Mouse (Mus musculus): ENCODE data around the gene Bptf. TPM values are rescaled to one million over a fixed set of nuclear protein-coding genes. Genes with fewer than 3 reads are reported as not detected.
"Not testable (repeated sequence)": the region's sequence is repeated elsewhere in the genome, so short reads cannot be mapped to it uniquely, and the experiment has no call there.

The Bptf gene
- polyA plus RNA-seq, 1 experiment from 2014 or later, result 23.9 TPM

- H3K4me2 ChIP-seq (ENCODE audit: low read length), result peak overlapping the region; percentile 77
- no peaks in the 10 kb centered on the region for H3K27me3 ChIP-seq (replicated peaks; ENCODE audit: control insufficient read depth, insufficient read depth, low read length)
- ATAC-seq, result no peak
- H3K36me3 ChIP-seq (ENCODE audit: control insufficient read depth, insufficient read depth, low read length), result no peaks in the 10 kb centered on the region
- peak overlapping the region; percentile 92 for H3K4me3 ChIP-seq (ENCODE audit: low read length)
- peaks cover 28% of the 10 kb centered on the region for H3K4me1 ChIP-seq (ENCODE audit: control insufficient read depth, insufficient read depth, low read depth, low read length)
- H3K27ac ChIP-seq (ENCODE audit: low read depth, low read length), result no peak overlapping the region
- H3K9me3 ChIP-seq (ENCODE audit: control insufficient read depth, low read length), result no peaks in the 10 kb centered on the region
- 25% methylated on average over 2 of the region's 2 CpGs for WGBS
- no peak overlapping the region for H3K9ac ChIP-seq (ENCODE audit: low read depth, low read length)
Measured at GRCm38 (mm10) chr11:107129641-107130040, 2.3 kb downstream of the Bptf start.

GRCm38 (mm10) chr11:107126716-107127115 is 5.2 kb downstream of the Bptf start:
- H3K4me2 ChIP-seq (ENCODE audit: low read length); H3K4me3 ChIP-seq (ENCODE audit: low read length); H3K27ac ChIP-seq (ENCODE audit: low read depth, low read length); H3K36me3 ChIP-seq (ENCODE audit: control insufficient read depth, insufficient read depth, low read length); H3K9ac ChIP-seq (ENCODE audit: low read depth, low read length); H3K9me3 ChIP-seq (ENCODE audit: control insufficient read depth, low read length); ATAC-seq; H3K27me3 ChIP-seq (replicated peaks; ENCODE audit: control insufficient read depth, insufficient read depth, low read length): not testable (repeated sequence)
- H3K4me1 ChIP-seq (ENCODE audit: control insufficient read depth, insufficient read depth, low read depth, low read length), result peaks cover 34% of the 10 kb centered on the region
- WGBS, result 88% methylated on average over 1 of the region's 2 CpGs

- Histone ChIP-seq H3K9ac (ENCODE audit: low read depth, low read length) (no peak overlapping the region), H3K36me3 (ENCODE audit: control insufficient read depth, insufficient read depth, low read length) (no peaks in the 10 kb centered on the region), H3K9me3 (ENCODE audit: control insufficient read depth, low read length) (no peaks in the 10 kb centered on the region), H3K27ac (ENCODE audit: low read depth, low read length) (no peak overlapping the region), H3K4me1 (ENCODE audit: control insufficient read depth, insufficient read depth, low read depth, low read length) (peaks cover 33% of the 10 kb centered on the region), H3K4me2 (ENCODE audit: low read length) (no peak overlapping the region), H3K27me3 (replicated peaks; ENCODE audit: control insufficient read depth, insufficient read depth, low read length) (no peaks in the 10 kb centered on the region), H3K4me3 (ENCODE audit: low read length) (no peak overlapping the region)
- 82% methylated on average over 4 of the region's 4 CpGs for WGBS
- ATAC-seq, result no peak
Measured at GRCm38 (mm10) chr11:107125011-107125410, 6.9 kb downstream of the Bptf start.

- Histone ChIP-seq H3K36me3 (ENCODE audit: control insufficient read depth, insufficient read depth, low read length) (no peaks in the 10 kb centered on the region), H3K4me3 (ENCODE audit: low read length) (no peak overlapping the region), H3K9me3 (ENCODE audit: control insufficient read depth, low read length) (no peaks in the 10 kb centered on the region), H3K27me3 (replicated peaks; ENCODE audit: control insufficient read depth, insufficient read depth, low read length) (no peaks in the 10 kb centered on the region), H3K27ac (ENCODE audit: low read depth, low read length) (no peak overlapping the region), H3K9ac (ENCODE audit: low read depth, low read length) (no peak overlapping the region), H3K4me2 (ENCODE audit: low read length) (peak overlapping the region; percentile 9), H3K4me1 (ENCODE audit: control insufficient read depth, insufficient read depth, low read depth, low read length) (peaks cover 26% of the 10 kb centered on the region)
- 20% methylated on average over 7 of the region's 7 CpGs for WGBS
- peak; percentile 46 for ATAC-seq
Measured at GRCm38 (mm10) chr11:107124327-107124731, 7.6 kb downstream of the Bptf start.

- Histone ChIP-seq H3K27ac (ENCODE audit: low read depth, low read length) (no peak overlapping the region), H3K4me1 (ENCODE audit: control insufficient read depth, insufficient read depth, low read depth, low read length) (peaks cover 5% of the 10 kb centered on the region), H3K9ac (ENCODE audit: low read depth, low read length) (no peak overlapping the region), H3K4me3 (ENCODE audit: low read length) (no peak overlapping the region), H3K4me2 (ENCODE audit: low read length) (no peak overlapping the region), H3K36me3 (ENCODE audit: control insufficient read depth, insufficient read depth, low read length) (no peaks in the 10 kb centered on the region), H3K27me3 (replicated peaks; ENCODE audit: control insufficient read depth, insufficient read depth, low read length) (no peaks in the 10 kb centered on the region), H3K9me3 (ENCODE audit: control insufficient read depth, low read length) (no peaks in the 10 kb centered on the region)
- 66% methylated on average over 12 of the region's 12 CpGs for WGBS
- no peak for ATAC-seq
Measured at GRCm38 (mm10) chr11:107117789-107118188, 14.1 kb downstream of the Bptf start.

GRCm38 (mm10) chr11:107113881-107114557 is 17.9 kb downstream of the Bptf start:
- WGBS, result 23% methylated on average over 10 of the region's 10 CpGs
- no peaks in the 10 kb centered on the region for H3K9me3 ChIP-seq (ENCODE audit: control insufficient read depth, low read length)
- ATAC-seq, result no peak

GRCm38 (mm10) chr11:107113112-107113511 is 18.8 kb downstream of the Bptf start:
- Histone ChIP-seq H3K27ac (ENCODE audit: low read depth, low read length) (no peak overlapping the region), H3K27me3 (replicated peaks; ENCODE audit: control insufficient read depth, insufficient read depth, low read length) (no peaks in the 10 kb centered on the region), H3K4me2 (ENCODE audit: low read length) (no peak overlapping the region), H3K4me3 (ENCODE audit: low read length) (no peak overlapping the region), H3K4me1 (ENCODE audit: control insufficient read depth, insufficient read depth, low read depth, low read length) (peaks cover 5% of the 10 kb centered on the region), H3K9ac (ENCODE audit: low read depth, low read length) (no peak overlapping the region), H3K9me3 (ENCODE audit: control insufficient read depth, low read length) (no peaks in the 10 kb centered on the region), H3K36me3 (ENCODE audit: control insufficient read depth, insufficient read depth, low read length) (peaks cover 4% of the 10 kb centered on the region)
- WGBS, result 67% methylated on average over 4 of the region's 4 CpGs
- 0 out of 2 replicates have a peak, but pooled peaks have one; percentile 35 for ATAC-seq

More at GRCm38 (mm10) chr11:107113881-107114557, 17.9 kb downstream of the Bptf start:
- no peak overlapping the region for H3K4me2 ChIP-seq (ENCODE audit: low read length)
- H3K4me1 ChIP-seq (ENCODE audit: control insufficient read depth, insufficient read depth, low read depth, low read length), result peaks cover 5% of the 10 kb centered on the region
- H3K4me3 ChIP-seq (ENCODE audit: low read length), result no peak overlapping the region
- H3K27me3 ChIP-seq (replicated peaks; ENCODE audit: control insufficient read depth, insufficient read depth, low read length), result no peaks in the 10 kb centered on the region
- no peak overlapping the region; the same call in 1 of the 2 replicates for H3K9ac ChIP-seq (ENCODE audit: low read depth, low read length)
- H3K27ac ChIP-seq (ENCODE audit: low read depth, low read length), result no peak overlapping the region
- H3K36me3 ChIP-seq (ENCODE audit: control insufficient read depth, insufficient read depth, low read length), result peaks cover 4% of the 10 kb centered on the region

GRCm38 (mm10) chr11:107109669-107110068 is 22.3 kb downstream of the Bptf start:
- 92% methylated on average over 8 of the region's 8 CpGs for WGBS
- no peak overlapping the region for H3K4me3 ChIP-seq (ENCODE audit: low read length)
- H3K9me3 ChIP-seq (ENCODE audit: control insufficient read depth, low read length), result no peaks in the 10 kb centered on the region
- peaks cover 4% of the 10 kb centered on the region for H3K36me3 ChIP-seq (ENCODE audit: control insufficient read depth, insufficient read depth, low read length)
- H3K27ac ChIP-seq (ENCODE audit: low read depth, low read length), result no peak overlapping the region
- ATAC-seq, result no peak
- peaks cover 9% of the 10 kb centered on the region for H3K4me1 ChIP-seq (ENCODE audit: control insufficient read depth, insufficient read depth, low read depth, low read length)
- H3K27me3 ChIP-seq (replicated peaks; ENCODE audit: control insufficient read depth, insufficient read depth, low read length), result no peaks in the 10 kb centered on the region
- H3K4me2 ChIP-seq (ENCODE audit: low read length), result no peak overlapping the region
- H3K9ac ChIP-seq (ENCODE audit: low read depth, low read length), result no peak overlapping the region

- no peak overlapping the region for H3K27ac ChIP-seq (ENCODE audit: low read depth, low read length)
- WGBS, result 86% methylated on average over 2 of the region's 2 CpGs
- no peaks in the 10 kb centered on the region for H3K27me3 ChIP-seq (replicated peaks; ENCODE audit: control insufficient read depth, insufficient read depth, low read length)
- H3K4me3 ChIP-seq (ENCODE audit: low read length), result no peak overlapping the region
- ATAC-seq, result no peak
- peaks cover 4% of the 10 kb centered on the region; the same call in 1 of the 2 replicates for H3K4me1 ChIP-seq (ENCODE audit: control insufficient read depth, insufficient read depth, low read depth, low read length)
- peaks cover 4% of the 10 kb centered on the region for H3K36me3 ChIP-seq (ENCODE audit: control insufficient read depth, insufficient read depth, low read length)
- no peaks in the 10 kb centered on the region for H3K9me3 ChIP-seq (ENCODE audit: control insufficient read depth, low read length)
- H3K4me2 ChIP-seq (ENCODE audit: low read length), result no peak overlapping the region
- no peak overlapping the region for H3K9ac ChIP-seq (ENCODE audit: low read depth, low read length)
Measured at GRCm38 (mm10) chr11:107108892-107109291, 23.0 kb downstream of the Bptf start.
